Mouse (Mus musculus): ENCODE data around the gene Cd300lg. TPM values are rescaled to one million over a fixed set of nuclear protein-coding genes. Genes with fewer than 3 reads are reported as not detected.
A peak's percentile ranks its signal among the peaks of the same experiment; 100 is the strongest.

The Cd300lg gene
- polyA plus RNA-seq, 1 experiment = not detected

DNA sequence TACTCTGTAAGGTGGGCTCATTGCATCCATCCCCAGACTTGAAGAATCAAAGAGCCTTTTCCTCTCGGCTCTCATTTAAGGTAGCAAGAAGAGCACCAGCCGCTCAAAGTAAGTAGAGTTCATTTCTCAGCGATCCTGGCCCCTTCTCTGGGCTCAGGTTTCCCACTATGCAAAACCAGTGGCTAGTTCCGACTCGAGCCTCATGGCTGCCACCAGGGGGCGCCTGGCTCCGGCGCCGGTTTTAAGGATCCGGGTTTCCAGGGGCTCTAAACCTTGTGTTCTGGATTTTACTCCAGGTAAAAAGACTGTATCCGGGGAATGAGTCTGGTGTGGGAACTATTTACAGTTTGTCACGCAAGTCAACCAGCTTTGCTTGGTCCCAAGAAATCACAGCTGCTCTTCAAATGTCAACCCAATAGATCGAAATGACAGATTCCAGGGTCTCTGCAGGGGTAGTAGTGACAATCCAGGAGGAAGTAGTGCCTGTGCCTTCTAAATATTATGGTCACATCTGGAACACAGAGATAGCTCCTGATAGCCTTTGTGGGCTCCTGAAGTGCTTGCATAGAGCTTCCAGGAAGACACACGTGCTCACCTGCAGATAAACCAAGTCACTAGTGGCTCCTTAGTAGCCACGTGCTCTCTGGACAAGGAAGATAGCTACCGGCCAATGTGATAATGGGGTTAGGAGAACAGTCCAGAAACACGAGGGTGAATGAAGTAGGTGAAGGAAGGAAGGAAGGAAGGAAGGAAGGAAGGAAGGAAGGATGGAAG is 61.4 kb downstream of the Cd300lg start:
- H3K79me3 ChIP-seq (ENCODE audit: low read depth) = no peaks in the 10 kb centered on the region
- peak; percentile 53 for TF ChIP-seq CTCF (IDR thresholded peaks at IDR 0.05; ENCODE audit: control insufficient read depth, insufficient read depth, insufficient read length)
- TF ChIP-seq FOSL1 (IDR thresholded peaks at IDR 0.05; ENCODE audit: insufficient read depth, low read length, poor library complexity, severe bottlenecking) = no peak
- no peaks in the 10 kb centered on the region for H3K36me3 ChIP-seq (ENCODE audit: control insufficient read depth, insufficient read depth)
- no peak overlapping the region for H3ac ChIP-seq (ENCODE audit: control insufficient read depth, insufficient read length, low read depth)
- peaks cover 87% of the 10 kb centered on the region for H3K27me3 ChIP-seq (ENCODE audit: control insufficient read depth, insufficient read depth, insufficient read length)
- H3K79me2 ChIP-seq (ENCODE audit: control insufficient read depth, insufficient read depth) = no peaks in the 10 kb centered on the region
- no peak overlapping the region for H3K4me3 ChIP-seq (ENCODE audit: insufficient read depth, poor library complexity, severe bottlenecking)

Other genes with a start within 250 kb of the Cd300lg start
- gene Meox1, start 147.1 kb upstream of the Cd300lg start, polyA plus RNA-seq (2012; fragmentation: generic; extraction: Trizol) = 0.02 TPM
- gene Sost, start 74.5 kb upstream of the Cd300lg start, polyA plus RNA-seq (2012; fragmentation: generic; extraction: Trizol) = 0.02 TPM
- not detected for gene Cfap97d1, start 57.2 kb upstream of the Cd300lg start, polyA plus RNA-seq (2012; fragmentation: generic; extraction: Trizol)
- gene Dusp3, start 54.5 kb upstream of the Cd300lg start, polyA plus RNA-seq (2012; fragmentation: generic; extraction: Trizol) = 32.0 TPM
- gene Mpp3, start 13.0 kb upstream of the Cd300lg start, polyA plus RNA-seq (2012; fragmentation: generic; extraction: Trizol) = 0.14 TPM
- gene Mpp2, start 47.0 kb downstream of the Cd300lg start, polyA plus RNA-seq (2012; fragmentation: generic; extraction: Trizol) = 1.7 TPM
- gene Ppy, start 59.8 kb downstream of the Cd300lg start, polyA plus RNA-seq (2012; fragmentation: generic; extraction: Trizol) = not detected
- not detected for gene Pyy, start 66.3 kb downstream of the Cd300lg start, polyA plus RNA-seq (2012; fragmentation: generic; extraction: Trizol)
- not detected for gene Nags, start 104.0 kb downstream of the Cd300lg start, polyA plus RNA-seq (2012; fragmentation: generic; extraction: Trizol)
- 25.1 TPM for gene Tmem101, start 114.9 kb downstream of the Cd300lg start, polyA plus RNA-seq (2012; fragmentation: generic; extraction: Trizol)
- 43.0 TPM for gene Lsm12, start 143.8 kb downstream of the Cd300lg start, polyA plus RNA-seq (2012; fragmentation: generic; extraction: Trizol)
- 40.4 TPM for gene G6pc3, start 148.1 kb downstream of the Cd300lg start, polyA plus RNA-seq (2012; fragmentation: generic; extraction: Trizol)
- 74.9 TPM for gene Hdac5, start 188.7 kb downstream of the Cd300lg start, polyA plus RNA-seq (2012; fragmentation: generic; extraction: Trizol)
- gene BC030867, start 207.4 kb downstream of the Cd300lg start, polyA plus RNA-seq (2012; fragmentation: generic; extraction: Trizol) = 12.0 TPM
- not detected for gene Asb16, start 227.2 kb downstream of the Cd300lg start, polyA plus RNA-seq (2012; fragmentation: generic; extraction: Trizol)
- gene Tmub2, start 243.4 kb downstream of the Cd300lg start, polyA plus RNA-seq (2012; fragmentation: generic; extraction: Trizol) = 25.2 TPM

Data from C2C12 (cell line).